14 mouse cellular contexts compared by ENCODE assay signal in genomic region chr17:88596068-88596467, GRCm38 (mm10). TPM values are rescaled to one million over a fixed set of nuclear protein-coding genes. Genes with fewer than 3 reads are reported as not detected.
"Had no signal": no experiment of that assay in that cellular context is flagged by ENCODE, and none has a peak within 500 bp of the region (broad histone marks: within the 10 kb centered on the region; RNA-seq: fewer than 3 reads in every experiment).

No protein-coding gene starts in this region.

- DNase-seq: kidney, adult 9 months; kidney, postnatal 10 days; liver; liver, embryonic 13.5 days; liver, postnatal 0 days; midbrain, embryonic 14.5 days; right cerebral cortex, postnatal 4 days; spleen, adult 18-20 months; thymus, adult 18-20 months; thymus, postnatal 14 days had no signal

- H3K27me3 ChIP-seq: limb, embryonic 12.5 days; liver, embryonic 13.5 days; neural tube, embryonic 12.5 days had no signal

- H3K9me3 ChIP-seq: limb, embryonic 12.5 days; liver, embryonic 13.5 days; midbrain, embryonic 10.5 days; neural tube, embryonic 12.5 days had no signal

- H3K9ac ChIP-seq: liver, embryonic 13.5 days; liver, postnatal 0 days; neural tube, embryonic 12.5 days had no signal

- H3K36me3 ChIP-seq: limb, embryonic 12.5 days; liver, embryonic 13.5 days; midbrain, embryonic 10.5 days; neural tube, embryonic 12.5 days had no signal

- H3K4me3 ChIP-seq: liver, embryonic 13.5 days; neural tube, embryonic 12.5 days had no signal

- H3K27ac ChIP-seq: liver, embryonic 13.5 days; midbrain, embryonic 10.5 days; neural tube, embryonic 12.5 days had no signal

RNA-seq across cellular contexts. Expression of gene Ston1, which starts 1.4 kb away (rescaled TPM):
- total RNA-seq: neutrophil, adult 5-6 weeks had no signal
